Mouse (Mus musculus): ENCODE data around the gene Sdc4. TPM values are rescaled to one million over a fixed set of nuclear protein-coding genes. Genes with fewer than 3 reads are reported as not detected.

Gene Sdc4
- polyA plus RNA-seq, 1 experiment = 6.1 TPM

GRCm38 (mm10) chr2:164441731-164442130 is 2.0 kb downstream of the Sdc4 start:
- TF ChIP-seq GATA1 (IDR thresholded peaks at IDR 0.05; ENCODE audit: borderline replicate concordance, low read length) = no peak
- no peak for TF ChIP-seq FLI1 (IDR thresholded peaks at IDR 0.05; ENCODE audit: low read length)
- Histone ChIP-seq H3K36me3 (replicated peaks; ENCODE audit: low read length) (no peaks in the 10 kb centered on the region), H3K4me3 (replicated peaks) (peak overlapping the region; percentile 87), H3K9me3 (no peaks in the 10 kb centered on the region), H3K27me3 (replicated peaks) (peaks cover 87% of the 10 kb centered on the region), H3K4me1 (peaks cover 23% of the 10 kb centered on the region)

DNA sequence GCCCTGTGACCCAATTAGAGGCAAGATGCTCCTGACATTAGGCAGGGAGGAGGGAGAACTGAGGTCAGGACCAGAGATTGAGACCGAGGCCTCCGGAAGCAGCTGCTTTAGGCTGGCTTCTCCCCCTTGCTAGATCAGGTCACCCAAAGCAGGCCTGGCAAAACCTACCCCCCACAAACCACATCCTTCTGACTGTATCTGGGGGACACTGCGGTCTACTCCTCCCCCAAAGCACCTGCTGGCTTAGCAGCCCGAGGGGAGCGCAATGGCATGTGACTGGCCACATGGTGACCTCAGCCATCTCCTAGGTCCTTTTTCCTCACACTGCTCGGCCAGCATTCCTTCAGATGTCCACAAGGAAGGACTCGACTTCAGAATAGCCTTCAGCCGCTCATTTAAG is 2.5 kb downstream of the Sdc4 start:
- Histone ChIP-seq H3K27me3 (replicated peaks) (peaks cover 91% of the 10 kb centered on the region), H3K9me3 (no peaks in the 10 kb centered on the region), H3K4me3 (replicated peaks) (peak overlapping the region; percentile 55), H3K36me3 (replicated peaks; ENCODE audit: low read length) (no peaks in the 10 kb centered on the region), H3K4me1 (peaks cover 23% of the 10 kb centered on the region)
- TF ChIP-seq GATA1 (IDR thresholded peaks at IDR 0.05; ENCODE audit: borderline replicate concordance, low read length) = no peak
- TF ChIP-seq FLI1 (IDR thresholded peaks at IDR 0.05; ENCODE audit: low read length) = no peak

- H3K36me3 ChIP-seq (replicated peaks; ENCODE audit: low read length) = no peaks in the 10 kb centered on the region
- peaks cover 23% of the 10 kb centered on the region for H3K4me1 ChIP-seq
- no peaks in the 10 kb centered on the region for H3K9me3 ChIP-seq
- H3K4me3 ChIP-seq (replicated peaks) = no peak overlapping the region
- peaks cover 92% of the 10 kb centered on the region for H3K27me3 ChIP-seq (replicated peaks)
- no peak for TF ChIP-seq FLI1 (IDR thresholded peaks at IDR 0.05; ENCODE audit: low read length)
- no peak for TF ChIP-seq GATA1 (IDR thresholded peaks at IDR 0.05; ENCODE audit: borderline replicate concordance, low read length)
These were observed 3.4 kb downstream of the Sdc4 start for GRCm38 (mm10) chr2:164440314-164440713.

DNA sequence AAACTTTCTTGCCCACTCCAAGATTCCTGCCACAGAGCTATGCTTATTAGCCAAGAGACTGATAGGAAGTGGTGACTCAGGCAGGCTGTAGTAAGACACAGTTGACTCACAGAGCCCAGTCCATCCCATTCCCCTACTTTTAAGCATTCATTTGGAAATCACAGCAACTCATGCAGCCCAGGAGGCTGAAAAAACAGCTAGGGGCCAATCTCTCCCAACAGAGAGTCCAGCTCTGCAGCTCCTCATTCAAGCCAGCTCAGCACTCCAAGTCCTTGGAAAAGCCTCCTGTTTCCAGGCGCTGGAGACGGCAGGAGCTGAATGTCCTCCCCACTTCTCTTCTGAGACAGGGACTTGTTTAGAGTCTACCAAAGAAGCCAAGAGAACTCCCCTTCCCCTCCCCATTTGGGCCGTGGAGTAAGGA is 4.7 kb downstream of the Sdc4 start:
- H3K9me3 ChIP-seq = no peaks in the 10 kb centered on the region
- no peak overlapping the region for H3K4me3 ChIP-seq (replicated peaks)
- H3K4me1 ChIP-seq = peaks cover 23% of the 10 kb centered on the region
- TF ChIP-seq GATA1 (IDR thresholded peaks at IDR 0.05; ENCODE audit: borderline replicate concordance, low read length) (no peak), FLI1 (IDR thresholded peaks at IDR 0.05; ENCODE audit: low read length) (no peak)
- H3K27me3 ChIP-seq (replicated peaks) = peaks cover 94% of the 10 kb centered on the region
- H3K36me3 ChIP-seq (replicated peaks; ENCODE audit: low read length) = no peaks in the 10 kb centered on the region

- Histone ChIP-seq H3K27me3 (replicated peaks) (peaks cover 94% of the 10 kb centered on the region), H3K4me1 (peaks cover 20% of the 10 kb centered on the region), H3K4me3 (replicated peaks) (no peak overlapping the region), H3K9me3 (no peaks in the 10 kb centered on the region), H3K36me3 (replicated peaks; ENCODE audit: low read length) (no peaks in the 10 kb centered on the region)
- no peak for TF ChIP-seq FLI1 (IDR thresholded peaks at IDR 0.05; ENCODE audit: low read length)
- no peak for TF ChIP-seq GATA1 (IDR thresholded peaks at IDR 0.05; ENCODE audit: borderline replicate concordance, low read length)
These were observed 5.4 kb downstream of the Sdc4 start for GRCm38 (mm10) chr2:164438257-164438656.

GRCm38 (mm10) chr2:164437710-164438109 is 6.0 kb downstream of the Sdc4 start:
- Histone ChIP-seq H3K27me3 (replicated peaks) (peaks cover 93% of the 10 kb centered on the region), H3K36me3 (replicated peaks; ENCODE audit: low read length) (no peaks in the 10 kb centered on the region), H3K4me1 (peaks cover 18% of the 10 kb centered on the region), H3K4me3 (replicated peaks) (no peak overlapping the region), H3K9me3 (no peaks in the 10 kb centered on the region)
- TF ChIP-seq FLI1 (IDR thresholded peaks at IDR 0.05; ENCODE audit: low read length) (no peak), GATA1 (IDR thresholded peaks at IDR 0.05; ENCODE audit: borderline replicate concordance, low read length) (no peak)

GRCm38 (mm10) chr2:164436961-164437360 is 6.7 kb downstream of the Sdc4 start:
- TF ChIP-seq FLI1 (IDR thresholded peaks at IDR 0.05; ENCODE audit: low read length) = no peak
- no peak for TF ChIP-seq GATA1 (IDR thresholded peaks at IDR 0.05; ENCODE audit: borderline replicate concordance, low read length)
- Histone ChIP-seq H3K4me1 (peaks cover 21% of the 10 kb centered on the region), H3K36me3 (replicated peaks; ENCODE audit: low read length) (no peaks in the 10 kb centered on the region), H3K27me3 (replicated peaks) (peaks cover 93% of the 10 kb centered on the region), H3K4me3 (replicated peaks) (no peak overlapping the region), H3K9me3 (no peaks in the 10 kb centered on the region)

GRCm38 (mm10) chr2:164436215-164436913 is 7.3 kb downstream of the Sdc4 start:
- H3K4me1 ChIP-seq = peaks cover 19% of the 10 kb centered on the region
- H3K36me3 ChIP-seq (replicated peaks; ENCODE audit: low read length) = no peaks in the 10 kb centered on the region
- no peak overlapping the region for H3K4me3 ChIP-seq (replicated peaks)
- TF ChIP-seq FLI1 (IDR thresholded peaks at IDR 0.05; ENCODE audit: low read length) (no peak), GATA1 (IDR thresholded peaks at IDR 0.05; ENCODE audit: borderline replicate concordance, low read length) (no peak)
- no peaks in the 10 kb centered on the region for H3K9me3 ChIP-seq
- H3K27me3 ChIP-seq (replicated peaks) = peaks cover 92% of the 10 kb centered on the region

GRCm38 (mm10) chr2:164435216-164436090 is 8.2 kb downstream of the Sdc4 start:
- Histone ChIP-seq H3K4me3 (replicated peaks) (no peak overlapping the region), H3K4me1 (peaks cover 16% of the 10 kb centered on the region), H3K27me3 (replicated peaks) (peaks cover 90% of the 10 kb centered on the region), H3K9me3 (no peaks in the 10 kb centered on the region), H3K36me3 (replicated peaks; ENCODE audit: low read length) (no peaks in the 10 kb centered on the region)
- no peak for TF ChIP-seq GATA1 (IDR thresholded peaks at IDR 0.05; ENCODE audit: borderline replicate concordance, low read length)
- TF ChIP-seq FLI1 (IDR thresholded peaks at IDR 0.05; ENCODE audit: low read length) = no peak

GRCm38 (mm10) chr2:164434681-164435080 is 9.0 kb downstream of the Sdc4 start:
- no peaks in the 10 kb centered on the region for H3K36me3 ChIP-seq (replicated peaks; ENCODE audit: low read length)
- no peak overlapping the region for H3K4me3 ChIP-seq (replicated peaks)
- TF ChIP-seq GATA1 (IDR thresholded peaks at IDR 0.05; ENCODE audit: borderline replicate concordance, low read length) = no peak
- TF ChIP-seq FLI1 (IDR thresholded peaks at IDR 0.05; ENCODE audit: low read length) = no peak
- no peaks in the 10 kb centered on the region for H3K9me3 ChIP-seq
- peaks cover 16% of the 10 kb centered on the region for H3K4me1 ChIP-seq
- peaks cover 89% of the 10 kb centered on the region for H3K27me3 ChIP-seq (replicated peaks)

Measured in megakaryocyte, embryonic 14.5 days (primary cell).